29 mouse cellular contexts compared by ENCODE assay signal in the genomic region with DNA sequence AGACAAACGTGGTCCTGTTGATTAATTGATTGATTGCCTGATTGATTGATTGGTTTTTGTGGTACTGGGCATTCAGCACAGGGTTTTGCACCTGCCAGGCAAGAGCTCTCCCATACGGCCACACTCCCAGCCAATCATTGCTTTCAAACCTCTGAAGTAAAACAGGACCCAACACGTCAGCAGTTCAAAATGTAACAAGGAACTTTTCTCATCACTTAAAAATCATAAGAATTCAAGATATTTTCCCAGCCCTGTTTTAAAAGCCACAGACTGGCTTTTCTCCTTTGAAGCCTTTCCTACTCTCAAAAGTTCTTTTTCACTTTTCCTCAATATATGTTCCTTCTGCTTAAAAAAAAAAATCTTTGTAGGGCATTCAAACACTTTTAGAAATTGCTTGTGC. TPM values are rescaled to one million over a fixed set of nuclear protein-coding genes. Genes with fewer than 3 reads are reported as not detected.
A peak's percentile ranks its signal among the peaks of the same experiment; 100 is the strongest.
DNase-seq lines count a peak whose midpoint lies in the region; ATAC-seq and TF ChIP-seq lines count a peak whose summit lies in the region.
"Had no signal": no experiment of that assay in that cellular context is flagged by ENCODE, and none has a peak within 500 bp of the region (broad histone marks: within the 10 kb centered on the region; RNA-seq: fewer than 3 reads in every experiment).

No protein-coding gene starts in this region.

- H3K4me2 ChIP-seq in limb, embryonic 12.5 days: no peak overlapping the region
- H3K4me2 ChIP-seq: hindbrain, embryonic 12.5 days; liver, embryonic 15.5 days; midbrain, embryonic 15.5 days; neural tube, embryonic 15.5 days had no signal

- 0 out of 2 replicates have a peak overlapping the region, but pooled peaks have one; percentile 30 for H3K27ac ChIP-seq in heart, embryonic 10.5 days
- 0 out of 2 replicates have a peak overlapping the region, but pooled peaks have one; percentile 53 for H3K27ac ChIP-seq in limb, embryonic 12.5 days
- no peak overlapping the region for H3K27ac ChIP-seq in limb, embryonic 10.5 days
- H3K27ac ChIP-seq in embryonic fibroblast, embryonic 13.5 days (ENCODE audit: insufficient read depth, low read length): peak overlapping the region; percentile 98
- H3K27ac ChIP-seq: hindbrain, embryonic 12.5 days; liver, embryonic 15.5 days; midbrain, embryonic 15.5 days; neural tube, embryonic 15.5 days had no signal

- no peaks in the 10 kb centered on the region for H3K9me3 ChIP-seq in heart, embryonic 10.5 days
- peaks cover 10% of the 10 kb centered on the region; the same call in 1 of the 2 replicates for H3K9me3 ChIP-seq in limb, embryonic 12.5 days
- no peaks in the 10 kb centered on the region for H3K9me3 ChIP-seq in limb, embryonic 10.5 days (replicated peaks)
- H3K9me3 ChIP-seq: hindbrain, embryonic 12.5 days; liver, embryonic 15.5 days; midbrain, embryonic 15.5 days; neural tube, embryonic 15.5 days had no signal

- TF ChIP-seq CTCF in embryonic fibroblast, embryonic 13.5 days (IDR thresholded peaks at IDR 0.05; ENCODE audit: borderline replicate concordance, insufficient read depth, low read length): no peak

- no peaks in the 10 kb centered on the region for H3K36me3 ChIP-seq in heart, embryonic 10.5 days
- H3K36me3 ChIP-seq in limb, embryonic 12.5 days: no peaks in the 10 kb centered on the region
- H3K36me3 ChIP-seq in limb, embryonic 10.5 days: no peaks in the 10 kb centered on the region
- H3K36me3 ChIP-seq: hindbrain, embryonic 12.5 days; liver, embryonic 15.5 days; midbrain, embryonic 15.5 days; neural tube, embryonic 15.5 days had no signal

- ATAC-seq in limb, embryonic 12.5 days (ENCODE audit: insufficient number of reproducible peaks, insufficient read depth, low FRiP score, low TSS enrichment, low read depth): no peak
- ATAC-seq: forebrain, embryonic 14.5 days; inflammation-experienced regulatory T-cells, adult 6 months; midbrain, embryonic 15.5 days had no signal

- no peak for DNase-seq in heart, embryonic 10.5 days (ENCODE audit: low spot score)
- DNase-seq in heart, adult 8-10 months (ENCODE audit: low spot score): no peak
- no peak for DNase-seq in limb, embryonic 10.5 days (ENCODE audit: low spot score)
- peak; percentile 39 for DNase-seq in 3134 (ENCODE audit: extremely low read depth, insufficient read length, low spot score)
- DNase-seq in frontal cortex, postnatal 36 days (ENCODE audit: low spot score in 2 of 2): no peak
- no peak for DNase-seq in urinary bladder, postnatal 10 days (ENCODE audit: low spot score)
- DNase-seq: adrenal gland, adult 8-10 months; B cell, adult 2 months; cerebellum, adult 9-10 months; gastrocnemius, postnatal 25 days; heart, postnatal 10 days; kidney, adult 2 months; kidney, postnatal 25 days; right cerebral cortex, postnatal 14 days; thymus, postnatal 36 days had no signal

- H3K27me3 ChIP-seq in heart, embryonic 10.5 days (ENCODE audit: insufficient read depth, poor library complexity, severe bottlenecking): no peaks in the 10 kb centered on the region
- no peaks in the 10 kb centered on the region for H3K27me3 ChIP-seq in limb, embryonic 12.5 days
- no peaks in the 10 kb centered on the region for H3K27me3 ChIP-seq in limb, embryonic 10.5 days (ENCODE audit: low read depth, poor library complexity, severe bottlenecking)
- H3K27me3 ChIP-seq: hindbrain, embryonic 12.5 days; liver, embryonic 15.5 days; midbrain, embryonic 15.5 days; neural tube, embryonic 15.5 days had no signal

- peaks cover 5% of the 10 kb centered on the region; the same call in 1 of the 2 replicates for H3K4me1 ChIP-seq in heart, embryonic 10.5 days
- peaks cover 8% of the 10 kb centered on the region; the same call in 1 of the 2 replicates for H3K4me1 ChIP-seq in limb, embryonic 12.5 days (replicated peaks)
- H3K4me1 ChIP-seq in limb, embryonic 10.5 days: peaks cover 7% of the 10 kb centered on the region
- H3K4me1 ChIP-seq in embryonic fibroblast, embryonic 13.5 days (ENCODE audit: control insufficient read depth, insufficient read depth, low read length): peaks cover 3% of the 10 kb centered on the region
- H3K4me1 ChIP-seq: hindbrain, embryonic 12.5 days; liver, embryonic 15.5 days; midbrain, embryonic 15.5 days; neural tube, embryonic 15.5 days had no signal

- no peak for TF ChIP-seq POLR2A in embryonic fibroblast, embryonic 13.5 days (IDR thresholded peaks at IDR 0.05; ENCODE audit: low read depth, low read length)

- H3K4me3 ChIP-seq in heart, embryonic 10.5 days: no peak overlapping the region
- H3K4me3 ChIP-seq in limb, embryonic 12.5 days (replicated peaks): no peak overlapping the region
- H3K4me3 ChIP-seq in limb, embryonic 10.5 days: no peak overlapping the region
- no peak overlapping the region for H3K4me3 ChIP-seq in embryonic fibroblast, embryonic 13.5 days (ENCODE audit: insufficient read depth, low read length)
- H3K4me3 ChIP-seq: hindbrain, embryonic 12.5 days; liver, embryonic 15.5 days; midbrain, embryonic 15.5 days; neural tube, embryonic 15.5 days had no signal

- 33% methylated on average over 3 of the region's 3 CpGs for WGBS in heart, embryonic 10.5 days
- WGBS in limb, embryonic 12.5 days: 45% methylated on average over 3 of the region's 3 CpGs
- WGBS in limb, embryonic 10.5 days: 61% methylated on average over 3 of the region's 3 CpGs

- H3K9ac ChIP-seq in limb, embryonic 12.5 days (replicated peaks): no peak overlapping the region
- H3K9ac ChIP-seq: hindbrain, embryonic 12.5 days; liver, embryonic 15.5 days; midbrain, embryonic 15.5 days; neural tube, embryonic 15.5 days had no signal

RNA-seq across cellular contexts. Expression of a gene that starts 9.9 kb away (rescaled TPM):
- 169 and 203 TPM in 2 replicates for polyA plus RNA-seq in heart, embryonic 10.5 days (2016; fragmentation: Nextera tagmentation; extraction: Ambion mirVana)
- total RNA-seq in heart, adult 8-10 months (2022): 10 to 100 TPM in 3 of 4 experiments, 1 to 10 TPM in 1; 9.5 to 13.5 (median 12.3) TPM
- polyA plus RNA-seq in limb, embryonic 12.5 days (2016; fragmentation: Nextera tagmentation; extraction: Ambion mirVana): 446 and 475 TPM in 2 replicates
- 196 and 306 TPM in 2 replicates for polyA plus RNA-seq in limb, embryonic 10.5 days (2016; fragmentation: Nextera tagmentation; extraction: Ambion mirVana)
- 227 and 261 TPM in 2 replicates for polyA plus RNA-seq in embryonic fibroblast, embryonic 13.5 days (2011; ENCODE audit: insufficient read length, low read depth, missing spikeins)

RNA-seq across cellular contexts. Expression of a gene that starts 32.3 kb away (rescaled TPM):
- polyA plus RNA-seq in heart, embryonic 10.5 days (2016; fragmentation: Nextera tagmentation; extraction: Ambion mirVana): 0.21 TPM in 1 of 2 replicates, not detected in the other
- total RNA-seq in heart, adult 8-10 months (2022): not detected
- not detected in 2 replicates for polyA plus RNA-seq in limb, embryonic 12.5 days (2016; fragmentation: Nextera tagmentation; extraction: Ambion mirVana)
- polyA plus RNA-seq in limb, embryonic 10.5 days (2016; fragmentation: Nextera tagmentation; extraction: Ambion mirVana): not detected in 2 replicates
- polyA plus RNA-seq in embryonic fibroblast, embryonic 13.5 days (2011; ENCODE audit: insufficient read length, low read depth, missing spikeins): not detected in 2 replicates
- total RNA-seq: adrenal gland, adult 8-10 months; common myeloid progenitor, adult 5-6 weeks; gastrocnemius, postnatal 25 days; megakaryocyte, adult 5-6 weeks had no signal
- polyA plus RNA-seq: embryonic facial prominence, embryonic 11.5 days; forebrain, embryonic 14.5 days; hindbrain, embryonic 12.5 days; inflammation-experienced regulatory T-cells, adult 6 months; kidney, adult 2 months; limb, embryonic 11.5 days; liver, embryonic 15.5 days; midbrain, embryonic 15.5 days; neural tube, embryonic 15.5 days; spleen, adult 2 months; stomach, embryonic 14.5 days had no signal
